In the genomic region with DNA sequence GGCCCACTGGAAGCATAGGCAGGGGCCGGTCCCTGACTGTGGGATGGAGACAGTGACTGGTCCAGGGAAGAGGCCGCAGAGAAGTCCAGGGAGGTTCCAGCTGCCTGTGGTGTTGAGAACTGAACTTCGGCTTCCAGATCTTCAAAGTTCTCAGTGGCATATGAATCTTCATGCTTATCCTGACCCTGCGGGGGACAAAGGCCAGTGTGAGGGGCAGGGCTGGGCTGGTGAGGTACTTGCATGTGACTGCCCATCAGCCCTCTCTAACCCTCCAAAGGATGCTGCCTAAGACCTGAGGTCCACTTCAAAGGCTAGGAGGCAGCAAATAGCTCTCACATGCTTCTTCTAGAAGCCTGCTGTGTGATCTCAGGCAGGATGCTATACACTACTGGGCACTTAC, we compare ENCODE assay signal across 23 mouse cellular contexts. TPM values are rescaled to one million over a fixed set of nuclear protein-coding genes. Genes with fewer than 3 reads are reported as not detected.
A peak's percentile ranks its signal among the peaks of the same experiment; 100 is the strongest.
DNase-seq lines count a peak whose midpoint lies in the region; ATAC-seq and TF ChIP-seq lines count a peak whose summit lies in the region.
"Had no signal": no experiment of that assay in that cellular context is flagged by ENCODE, and none has a peak within 500 bp of the region (broad histone marks: within the 10 kb centered on the region; RNA-seq: fewer than 3 reads in every experiment).

No protein-coding gene starts in this region.

- no peak for TF ChIP-seq EP300 in heart, postnatal 0 days (IDR thresholded peaks at IDR 0.05; ENCODE audit: low read depth)

- peaks cover 36% of the 10 kb centered on the region; the same call in 1 of the 2 replicates for H3K4me1 ChIP-seq in heart, postnatal 0 days (ENCODE audit: control insufficient read depth, insufficient read depth)
- H3K4me1 ChIP-seq in kidney, embryonic 16.5 days (ENCODE audit: insufficient read depth, low read length), result 0 out of 2 replicates have a peak, but pooled peaks cover 7% of the 10 kb centered on the region
- H3K4me1 ChIP-seq: embryonic facial prominence, embryonic 13.5 days; forebrain, embryonic 12.5 days; hindbrain, embryonic 12.5 days had no signal

- peak; percentile 1 for DNase-seq in adrenal gland, adult 8-10 months
- DNase-seq in adrenal gland, postnatal 36 days, result no peak
- peak; percentile 2 for DNase-seq in gastrocnemius, postnatal 10 days
- DNase-seq in gastrocnemius, postnatal 4 days (ENCODE audit: low spot score in 2 of 2), result no peak
- DNase-seq in heart, postnatal 0 days (ENCODE audit: low spot score), result no peak
- no peak for DNase-seq in heart, postnatal 36 days
- DNase-seq in kidney, postnatal 36 days, result peak; percentile 45 to 54
- DNase-seq: adrenal gland, postnatal 25 days; B cell, adult 2 months; cerebellum, adult 11 months; cerebellum, adult 9-10 months; gastrocnemius, postnatal 36 days had no signal

- peak overlapping the region; percentile 81 for H3K27ac ChIP-seq in heart, postnatal 0 days (ENCODE audit: low read depth)
- no peak overlapping the region for H3K27ac ChIP-seq in kidney, embryonic 16.5 days (ENCODE audit: low read length)
- H3K27ac ChIP-seq: embryonic facial prominence, embryonic 13.5 days; forebrain, embryonic 12.5 days; hindbrain, embryonic 12.5 days had no signal

- no peak for ATAC-seq in heart, postnatal 0 days (ENCODE audit: insufficient read depth, low read depth)
- no peak for ATAC-seq in kidney, embryonic 16.5 days (ENCODE audit: low FRiP score, low TSS enrichment)
- ATAC-seq: CD4-positive, CD25-positive, alpha-beta regulatory T cell, adult 4 months; forebrain, embryonic 16.5 days; hindbrain, embryonic 16.5 days; inflammation-experienced regulatory T-cells, adult 6 months; intestine, postnatal 0 days had no signal

- no peak for TF ChIP-seq CTCF in heart, postnatal 0 days (IDR thresholded peaks at IDR 0.05; ENCODE audit: low read depth)

- whole genome bisulfite sequencing in heart, postnatal 0 days, result 92% methylated on average over 4 of the region's 4 CpGs
- WGBS in kidney, embryonic 16.5 days, result 89% methylated on average over 4 of the region's 4 CpGs

- no peak overlapping the region for H3K9ac ChIP-seq in heart, postnatal 0 days (replicated peaks; ENCODE audit: low read depth, low read length)
- no peak overlapping the region for H3K9ac ChIP-seq in kidney, embryonic 16.5 days (replicated peaks; ENCODE audit: low read length)
- H3K9ac ChIP-seq: embryonic facial prominence, embryonic 13.5 days; forebrain, embryonic 12.5 days; heart, embryonic 13.5 days; hindbrain, embryonic 12.5 days had no signal

- H3K27me3 ChIP-seq in heart, postnatal 0 days (ENCODE audit: control insufficient read depth, insufficient read depth, low read length), result no peaks in the 10 kb centered on the region
- no peaks in the 10 kb centered on the region for H3K27me3 ChIP-seq in kidney, embryonic 16.5 days (ENCODE audit: insufficient read depth, low read length)
- H3K27me3 ChIP-seq: embryonic facial prominence, embryonic 13.5 days; forebrain, embryonic 12.5 days; heart, embryonic 13.5 days; hindbrain, embryonic 12.5 days had no signal

- H3K4me2 ChIP-seq in heart, postnatal 0 days (ENCODE audit: low read depth, low read length), result no peak overlapping the region
- no peak overlapping the region for H3K4me2 ChIP-seq in kidney, embryonic 16.5 days (replicated peaks; ENCODE audit: low read depth, low read length)
- H3K4me2 ChIP-seq: embryonic facial prominence, embryonic 13.5 days; forebrain, embryonic 12.5 days; heart, embryonic 13.5 days; hindbrain, embryonic 12.5 days had no signal

- no peaks in the 10 kb centered on the region for H3K9me3 ChIP-seq in heart, postnatal 0 days (replicated peaks; ENCODE audit: control insufficient read depth, low read length)
- H3K9me3 ChIP-seq in kidney, embryonic 16.5 days (ENCODE audit: low read length), result no peaks in the 10 kb centered on the region
- H3K9me3 ChIP-seq: embryonic facial prominence, embryonic 13.5 days; forebrain, embryonic 12.5 days; G1E; heart, embryonic 13.5 days; hindbrain, embryonic 12.5 days had no signal

- H3K36me3 ChIP-seq in heart, postnatal 0 days (replicated peaks; ENCODE audit: control insufficient read depth, insufficient read depth, low read length), result peaks cover 26% of the 10 kb centered on the region
- H3K36me3 ChIP-seq in kidney, embryonic 16.5 days (ENCODE audit: insufficient read depth, low read length), result no peaks in the 10 kb centered on the region
- H3K36me3 ChIP-seq: embryonic facial prominence, embryonic 13.5 days; forebrain, embryonic 12.5 days; heart, embryonic 13.5 days; hindbrain, embryonic 12.5 days had no signal

- intact Hi-C loops in heart, postnatal 36 days (cut with DNase I), result loop anchor here (5.0 to 10.0 kb wide), 2 partner anchors 303 to 376 kb away; a partner anchor contains a TSS

- no peak overlapping the region for H3K4me3 ChIP-seq in heart, postnatal 0 days (ENCODE audit: low read depth, low read length)
- no peak overlapping the region for H3K4me3 ChIP-seq in kidney, embryonic 16.5 days (ENCODE audit: low read length)
- H3K4me3 ChIP-seq: embryonic facial prominence, embryonic 13.5 days; forebrain, embryonic 12.5 days; heart, embryonic 13.5 days; hindbrain, embryonic 12.5 days had no signal

RNA-seq across cellular contexts. Expression of a gene that starts 20.3 kb away (rescaled TPM):
- total RNA-seq in adrenal gland, adult 8-10 months (2022), result 100 to 1,000 TPM in 3 of 4 experiments, 10 to 100 TPM in 1; 85.1 to 269 (median 187) TPM
- 100 to 1,000 TPM; 284 to 434 TPM for total RNA-seq in adrenal gland, postnatal 36 days (2021)
- total RNA-seq in gastrocnemius, postnatal 10 days (2021), result 100 to 1,000 TPM; 324 to 400 TPM
- total RNA-seq in gastrocnemius, postnatal 4 days (2021), result 100 to 1,000 TPM; 294 to 313 TPM
- total RNA-seq in heart, postnatal 0 days (2014; rRNA removed; ENCODE audit: low replicate concordance), result 148 and 166 TPM in 2 replicates
- 226 and 231 TPM in 2 replicates for polyA plus RNA-seq in heart, postnatal 0 days (2015; fragmentation: Nextera tagmentation; extraction: Ambion mirVana)
- total RNA-seq in heart, postnatal 36 days (2021), result 100 to 1,000 TPM; 909 to 953 TPM
- polyA plus RNA-seq in kidney, embryonic 16.5 days (2015; fragmentation: Nextera tagmentation; extraction: Ambion mirVana), result 17.7 and 21.8 TPM in 2 replicates

Comparison
In these comparisons a context has a peak if more than half of its experiments do, and no peak if none do; other contexts are left out.
1. DNase-seq: peak in adrenal gland, adult 8-10 months (single experiment), gastrocnemius, postnatal 10 days (single experiment) and kidney, postnatal 36 days (2 of 2); none in adrenal gland, postnatal 36 days (0 of 2), gastrocnemius, postnatal 4 days (0 of 2), heart, postnatal 0 days (single experiment) and heart, postnatal 36 days (0 of 2).